Mouse (Mus musculus): ENCODE results near the gene Nhlh1.

The Nhlh1 gene

DNA sequence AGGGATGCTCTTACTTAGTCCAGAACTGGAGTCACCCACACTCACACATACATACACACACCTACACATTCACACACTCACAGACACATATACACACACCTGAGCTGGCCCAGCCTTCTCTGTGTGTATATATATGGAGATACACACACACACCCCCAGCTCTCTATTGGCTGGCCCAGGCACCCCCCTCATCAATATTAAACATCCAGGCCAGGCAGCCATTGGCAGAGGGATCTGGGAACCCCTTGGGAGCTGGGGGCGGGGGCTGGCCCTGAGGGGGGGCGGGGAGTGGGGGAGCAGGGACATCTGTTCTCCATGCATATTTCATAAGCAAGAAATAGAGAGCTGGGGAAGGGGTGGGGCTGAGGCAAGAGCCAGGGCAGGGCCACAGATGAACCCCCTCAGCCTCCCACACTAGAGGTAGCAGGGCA is at the start of gene Nhlh1:
Gene Nhlh1 (minus strand): TSS at position 83 of the 431 bp plus-strand sequence.
- DNase-seq (ENCODE audit: low read depth, low spot score) = no peak

DNA sequence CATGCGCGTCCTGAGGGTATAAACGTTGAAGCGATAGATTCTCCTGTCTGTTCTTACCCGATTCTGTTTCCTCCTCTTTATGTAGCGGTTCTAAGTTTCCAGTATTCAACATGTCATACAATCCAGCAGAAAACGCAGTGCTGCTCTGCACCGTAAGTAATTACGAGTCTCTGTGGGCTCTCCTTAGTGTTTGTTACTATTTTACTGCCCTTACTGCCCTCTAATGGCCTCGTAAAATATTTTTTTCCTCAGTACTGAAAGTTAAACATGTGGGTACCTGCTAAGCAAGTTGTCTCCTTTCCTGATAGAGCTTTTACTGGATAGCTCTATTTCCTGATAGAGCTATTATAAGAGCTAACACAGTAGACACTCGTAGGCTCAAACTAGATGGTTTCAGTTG is 47.7 kb upstream of the Nhlh1 start:
- DNase-seq (ENCODE audit: low read depth, low spot score) = no peak

DNA sequence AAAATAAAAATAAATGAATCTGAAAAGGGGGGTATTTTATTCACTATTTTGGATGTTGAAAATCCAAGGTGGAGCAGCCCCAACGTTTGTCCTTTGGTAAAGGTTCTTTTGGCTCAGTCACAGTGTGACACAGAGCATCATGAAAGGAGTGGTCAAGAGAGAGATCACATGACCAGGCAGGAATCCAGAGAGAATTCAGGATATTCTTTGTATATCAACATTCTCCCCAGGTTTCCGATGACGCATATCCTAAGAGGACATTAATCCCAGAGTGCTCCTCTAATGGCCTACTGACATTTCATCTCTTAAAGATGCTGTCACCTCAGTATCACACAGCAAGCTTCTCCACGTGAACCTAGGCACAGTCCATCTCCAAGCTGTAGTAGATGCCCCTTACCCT is 46.2 kb upstream of the Nhlh1 start:
- no peak for DNase-seq (ENCODE audit: low read depth, low spot score)

DNA sequence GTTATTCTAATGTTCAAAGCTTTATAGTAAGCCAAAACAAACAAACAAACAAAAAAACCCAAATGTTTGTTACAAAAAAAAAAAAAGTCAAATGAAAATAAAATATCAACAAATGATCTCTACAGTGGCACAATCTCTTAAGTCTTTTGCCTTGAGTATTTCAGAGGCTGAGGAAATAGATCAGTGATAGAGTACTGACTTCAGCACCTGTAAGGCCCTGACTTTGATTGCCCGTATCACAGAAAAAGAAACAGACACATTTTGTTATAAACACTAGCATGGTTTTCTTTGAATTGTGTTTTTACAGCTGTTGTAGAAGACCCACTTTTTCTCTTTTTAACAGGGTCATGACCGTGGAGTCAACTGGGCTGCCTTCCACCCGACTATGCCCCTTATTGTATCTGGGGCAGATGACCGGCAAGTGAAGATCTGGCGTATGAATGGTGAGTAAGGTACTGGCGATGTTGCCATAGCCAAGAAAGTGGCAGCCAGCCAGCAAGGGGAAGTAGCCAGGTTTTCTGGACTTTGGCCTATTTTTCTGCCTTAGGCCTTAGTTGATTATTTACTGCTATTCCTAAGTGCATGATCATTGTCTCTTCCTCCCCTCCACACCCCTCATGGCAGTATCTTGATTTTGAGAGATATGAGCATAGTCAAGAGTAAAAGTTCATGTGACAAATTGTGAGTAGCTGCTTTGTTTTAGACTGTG is 42.1 kb upstream of the Nhlh1 start:
- DNase-seq (ENCODE audit: low read depth, low spot score) = no peak

DNA sequence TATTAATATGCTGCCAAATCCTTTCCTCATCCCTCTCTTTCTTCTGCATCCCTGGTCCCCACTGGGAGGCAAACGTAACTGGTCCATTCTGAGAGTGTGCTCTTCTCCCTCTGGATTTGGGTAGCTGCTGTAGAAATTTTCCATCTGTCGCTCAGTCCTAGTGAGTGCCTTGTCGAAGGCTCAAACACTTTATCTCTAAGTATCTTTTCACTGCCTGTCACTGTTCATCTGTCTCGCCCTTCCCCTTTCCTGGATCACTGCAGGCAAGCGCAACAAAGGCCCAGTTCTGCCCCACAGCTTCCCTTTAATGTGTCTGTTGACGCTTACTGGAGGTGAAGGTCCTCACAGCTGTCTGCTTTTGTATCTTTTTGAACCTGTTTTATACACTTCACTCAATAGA is 37.8 kb upstream of the Nhlh1 start:
- no peak for DNase-seq (ENCODE audit: low read depth, low spot score)

DNA sequence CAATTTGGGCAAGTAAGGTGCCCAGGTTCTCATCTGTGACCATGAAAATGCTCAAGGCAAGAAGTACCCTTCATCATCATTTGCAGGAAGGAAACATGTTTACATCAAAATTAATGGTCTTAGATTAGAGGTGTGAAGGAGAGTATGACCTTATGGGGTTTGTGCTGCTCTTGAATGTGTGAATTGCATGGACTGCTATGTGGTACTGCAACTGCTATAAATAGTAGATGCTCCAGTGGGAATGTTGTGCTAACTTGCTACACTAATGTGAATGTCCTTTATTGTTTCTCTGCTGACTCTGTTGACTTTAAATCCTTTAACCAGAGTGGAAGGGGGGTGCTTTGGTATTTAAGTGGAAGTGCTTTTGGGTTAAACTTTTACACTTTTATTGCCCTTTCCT is 36.9 kb upstream of the Nhlh1 start:
- DNase-seq (ENCODE audit: low read depth, low spot score) = no peak

DNA sequence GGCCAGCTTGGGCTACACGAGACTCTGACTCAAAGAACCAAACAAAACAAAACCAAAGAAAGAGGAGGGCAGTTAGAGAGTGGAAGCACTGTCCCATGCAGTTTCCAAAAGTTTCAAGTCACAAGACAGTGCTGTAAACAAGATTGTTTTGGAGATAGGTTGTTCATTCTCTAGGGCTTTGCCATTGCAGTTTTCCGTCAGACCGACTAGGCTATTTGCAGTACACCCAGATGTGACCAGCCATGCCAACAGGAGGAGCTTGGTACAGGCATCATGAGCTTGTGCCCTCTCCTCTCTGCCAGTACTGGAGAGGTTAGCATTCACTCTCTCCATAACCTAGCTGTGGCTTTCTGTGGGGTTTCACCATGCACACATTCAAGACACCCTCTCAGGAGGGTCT is 36.1 kb upstream of the Nhlh1 start:
- DNase-seq (ENCODE audit: low read depth, low spot score) = no peak

DNA sequence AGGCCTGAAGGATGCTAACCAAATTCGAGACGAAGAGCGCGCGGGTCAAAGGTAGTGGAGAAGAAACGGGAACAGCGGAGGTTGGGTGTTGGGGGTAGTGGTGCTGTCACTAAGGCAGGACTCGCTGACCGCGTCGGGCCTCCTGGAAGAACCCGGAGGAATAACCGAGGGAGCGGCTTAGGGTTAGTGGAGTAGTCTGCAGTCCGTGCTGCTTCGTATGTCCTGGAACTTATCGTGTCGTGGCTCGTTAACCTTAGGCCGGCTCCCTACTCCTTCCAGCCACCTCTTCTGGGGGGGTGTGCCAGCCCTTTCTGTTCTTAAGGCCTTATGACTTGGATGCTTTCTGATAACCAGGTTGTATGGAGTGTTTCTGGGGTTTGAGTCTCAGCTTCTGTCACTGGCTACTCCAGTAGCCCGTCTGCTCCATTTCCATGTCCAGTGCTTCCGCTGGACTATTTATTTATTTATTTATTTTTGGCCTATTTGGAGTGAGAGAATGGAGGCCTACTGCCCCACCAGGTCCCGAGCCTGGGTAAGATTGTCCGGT is 25.6 kb upstream of the Nhlh1 start:
- DNase-seq (ENCODE audit: low read depth, low spot score) = peak; percentile 10

DNA sequence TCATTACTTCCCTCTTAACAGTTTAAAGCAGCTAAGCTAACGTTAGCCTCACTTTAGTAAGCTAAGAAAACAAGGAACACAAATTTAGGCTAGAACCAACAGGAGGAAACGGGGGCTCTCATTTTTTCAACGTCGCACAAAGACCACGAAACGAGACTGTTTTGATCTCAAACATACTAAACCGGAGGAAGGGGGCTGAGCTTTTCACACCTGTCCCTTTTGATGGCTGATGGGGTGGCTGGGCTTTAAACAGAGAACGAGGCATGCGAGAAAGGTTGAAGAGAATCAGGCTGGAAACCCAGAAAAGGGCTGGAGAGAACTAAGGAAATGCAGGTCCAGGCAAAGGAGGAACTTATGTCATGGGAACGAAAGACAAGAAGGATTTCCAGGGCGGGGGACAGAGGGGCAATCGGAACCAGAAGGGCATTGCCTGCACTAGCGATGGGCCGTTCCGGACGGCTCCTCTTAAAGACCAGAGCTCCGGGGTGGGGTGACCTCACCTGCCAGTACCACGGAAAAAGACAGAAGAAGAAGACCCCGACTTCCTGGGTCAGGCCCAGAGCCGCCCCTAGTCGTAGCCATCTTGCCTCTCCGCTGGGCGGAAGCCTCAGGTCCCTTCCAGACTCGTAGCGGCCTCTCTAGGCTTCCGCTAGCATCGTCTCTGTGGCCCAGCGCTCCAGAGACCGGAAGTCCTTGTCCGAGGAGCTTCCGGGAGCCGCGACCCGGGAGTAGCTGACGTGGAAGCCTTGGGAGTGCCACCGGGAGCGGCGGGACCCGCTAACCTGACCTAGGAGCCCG is 24.9 kb upstream of the Nhlh1 start, which contains the start of the genes Copa and Ncstn:
Gene Copa (plus strand): TSS at position 429 of the 798 bp plus-strand sequence.
Gene Ncstn (minus strand): TSS at position 695 of the 798 bp plus-strand sequence.
- DNase-seq (ENCODE audit: low read depth, low spot score) = peak; percentile 93

DNA sequence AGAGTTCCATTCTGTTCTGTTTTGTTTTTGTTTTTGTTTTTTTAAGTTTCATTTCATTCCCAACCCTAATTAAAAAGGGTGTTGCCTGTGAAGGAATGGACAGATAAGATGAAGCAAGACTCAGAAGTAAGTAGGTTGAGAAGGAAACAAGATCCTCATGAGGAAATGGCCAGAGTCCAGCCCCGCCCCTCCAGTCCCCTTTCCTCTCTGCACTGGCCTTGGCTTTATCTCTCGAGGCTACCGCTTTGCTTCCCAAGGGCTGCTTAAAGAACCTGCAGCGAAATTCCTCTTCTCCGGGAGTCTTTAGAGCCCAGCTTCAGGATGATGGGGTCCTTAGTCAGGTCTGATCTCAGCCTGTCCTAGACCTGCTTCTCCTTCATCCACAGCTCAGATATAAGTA is 20.6 kb upstream of the Nhlh1 start:
- DNase-seq (ENCODE audit: low read depth, low spot score) = no peak

DNA sequence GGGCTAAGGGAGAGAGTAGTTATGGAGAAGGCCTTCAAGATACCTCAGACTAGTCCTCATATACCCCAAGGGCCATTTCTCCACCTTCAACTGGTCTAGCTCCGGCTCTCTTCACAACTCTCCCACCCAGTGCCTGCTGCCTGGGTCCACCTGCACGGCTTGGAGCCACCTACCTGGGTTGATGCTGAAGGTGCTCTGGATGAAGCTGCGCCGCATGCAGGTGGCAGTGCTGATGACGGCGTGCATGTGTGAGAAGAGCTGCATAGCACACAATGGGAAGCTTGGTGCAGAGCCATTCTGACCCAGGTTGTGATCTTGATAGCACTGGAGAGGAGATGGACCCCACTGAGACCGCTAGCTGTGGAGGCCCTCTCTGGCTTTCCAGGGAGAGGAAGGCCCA is 15.2 kb upstream of the Nhlh1 start:
- no peak for DNase-seq (ENCODE audit: low read depth, low spot score)

DNA sequence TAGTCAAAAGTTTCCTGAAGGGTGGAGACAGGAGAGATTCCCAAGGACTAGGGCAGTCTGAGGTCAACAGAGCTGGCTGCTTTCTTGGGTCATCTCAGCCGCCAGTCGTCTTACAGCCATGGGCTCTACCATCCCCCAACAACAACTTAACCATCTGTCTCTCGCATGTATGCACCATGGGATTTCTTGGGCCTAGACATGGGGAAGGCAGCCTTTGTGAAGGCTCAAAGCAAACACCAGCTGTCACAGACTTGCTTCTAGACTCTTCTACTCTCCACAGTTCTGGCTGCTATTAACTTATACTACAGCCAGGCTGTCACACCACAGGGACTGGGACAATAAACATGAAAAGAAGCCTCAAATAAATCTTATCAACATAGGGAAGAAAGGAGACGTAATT is 14.2 kb upstream of the Nhlh1 start:
- DNase-seq (ENCODE audit: low read depth, low spot score) = no peak

DNA sequence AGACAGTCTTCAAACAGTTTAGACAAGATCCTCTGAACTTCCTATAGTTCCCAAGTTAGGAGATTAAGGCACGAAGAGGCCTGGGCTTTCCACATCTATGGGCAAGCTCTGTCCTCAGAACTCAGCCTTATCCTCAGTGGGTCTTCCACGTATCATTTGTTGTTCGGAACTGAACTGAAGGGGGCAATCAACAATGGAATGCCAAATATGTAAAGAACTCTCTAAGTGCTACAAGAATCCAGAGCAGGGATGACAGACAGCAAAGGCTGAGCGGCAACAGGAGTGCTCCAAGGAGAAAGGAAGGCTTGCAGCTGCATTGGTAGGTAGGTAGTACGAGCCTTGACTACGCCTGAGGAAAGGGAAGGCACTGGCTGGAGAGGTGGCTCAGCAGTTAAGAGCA is 12.9 kb upstream of the Nhlh1 start:
- no peak for DNase-seq (ENCODE audit: low read depth, low spot score)

DNA sequence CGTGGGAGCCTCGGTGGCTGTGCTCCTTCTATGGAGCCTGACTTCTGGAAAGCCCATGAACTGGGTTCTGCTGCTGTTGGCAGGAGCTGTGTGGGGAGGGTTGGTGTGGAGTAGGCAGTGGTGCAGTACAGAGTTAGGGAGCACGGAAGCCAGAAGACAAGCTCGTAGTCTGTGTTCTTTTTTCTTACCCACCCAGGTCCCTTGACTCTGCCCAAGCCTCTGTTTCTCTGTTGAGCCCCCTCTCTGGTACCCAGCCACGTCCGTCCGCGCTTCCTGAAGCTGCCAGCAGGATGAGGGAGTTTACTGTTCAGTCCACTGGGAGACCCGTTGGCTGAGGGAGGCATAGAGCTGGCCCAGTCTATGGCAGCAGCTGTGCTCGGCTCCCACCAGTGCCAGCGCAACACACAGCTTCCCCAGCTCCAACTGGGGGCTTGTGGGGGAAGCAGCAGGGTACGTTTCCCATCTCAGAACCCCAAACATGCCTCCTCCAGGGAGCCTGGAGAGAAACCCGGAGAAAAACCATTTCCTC is 7.3 kb upstream of the Nhlh1 start:
- peak; percentile 8 for DNase-seq (ENCODE audit: low read depth, low spot score)

DNA sequence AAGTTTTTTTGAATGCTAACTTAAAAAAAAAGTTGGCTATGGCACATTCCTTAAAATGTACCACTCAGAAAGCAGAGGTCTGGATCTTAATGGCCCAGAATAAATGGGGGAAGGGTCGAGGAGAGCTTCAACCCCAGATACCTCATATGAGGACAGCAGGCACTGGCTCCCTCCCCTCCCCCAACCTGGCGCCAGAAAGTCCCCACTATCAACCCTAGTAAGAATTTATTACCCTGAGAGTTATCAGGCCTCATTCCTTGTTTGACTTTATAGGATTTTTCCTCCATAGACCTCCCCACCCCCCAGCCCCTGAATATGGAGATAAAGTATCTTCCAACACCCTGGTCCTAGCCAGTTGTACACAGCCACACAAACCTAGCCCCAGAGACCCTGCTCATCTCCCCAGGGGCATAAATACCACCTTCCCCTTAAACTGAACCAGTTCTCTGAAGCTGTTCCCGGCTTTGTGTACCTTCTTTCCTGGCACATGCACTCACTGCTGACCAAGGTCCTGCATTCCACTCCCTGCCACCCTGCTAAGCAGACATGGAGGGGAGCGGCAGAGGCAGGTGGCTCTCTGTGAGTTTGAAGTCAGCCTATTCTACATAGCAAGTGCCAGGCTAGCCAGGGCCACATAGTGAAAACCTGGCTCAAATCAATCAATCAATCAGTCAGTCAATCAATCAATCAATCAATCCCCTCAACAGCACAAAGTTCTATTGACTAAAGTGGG is 6.1 kb upstream of the Nhlh1 start:
- DNase-seq (ENCODE audit: low read depth, low spot score) = no peak

DNA sequence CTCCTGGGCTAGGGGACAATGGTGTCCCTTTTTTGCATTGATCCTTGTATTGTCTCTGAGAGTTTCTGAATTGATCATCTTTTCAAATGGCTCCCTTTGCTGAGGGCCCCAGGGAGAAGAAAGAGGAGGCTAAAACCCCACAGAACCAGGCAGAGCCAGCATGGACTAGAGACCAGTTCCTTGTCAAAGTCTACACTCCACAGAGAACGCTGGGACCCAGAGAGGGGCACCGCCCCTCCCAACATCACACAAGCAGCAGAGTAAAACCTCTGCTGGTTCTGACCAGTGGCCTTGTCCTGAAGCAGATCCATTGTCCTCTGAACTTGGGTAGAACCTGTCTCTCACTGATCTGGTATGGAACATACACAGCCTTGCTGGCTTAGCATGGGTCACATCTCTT is 4.7 kb upstream of the Nhlh1 start:
- no peak for DNase-seq (ENCODE audit: low read depth, low spot score)

DNA sequence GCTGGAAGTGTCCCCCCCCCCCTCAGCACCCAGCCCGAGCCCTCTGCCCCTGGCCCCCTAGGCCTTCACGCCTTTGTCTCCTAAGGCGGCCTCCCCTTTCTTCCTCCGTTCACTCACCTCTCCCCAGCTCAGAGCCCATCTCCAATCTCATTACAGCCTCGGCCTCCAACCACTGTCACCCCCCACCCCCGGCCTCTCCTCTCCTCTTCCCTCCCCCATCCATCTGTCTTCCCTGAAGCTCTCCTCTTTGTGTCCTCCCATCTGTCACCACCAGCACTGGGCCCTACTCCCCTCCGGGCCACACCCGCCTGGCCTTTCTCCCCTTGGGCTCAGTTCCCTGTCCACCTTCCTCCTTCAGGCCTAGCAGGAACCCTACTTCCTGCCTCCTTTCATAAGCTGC is 3.8 kb upstream of the Nhlh1 start:
- DNase-seq (ENCODE audit: low read depth, low spot score) = no peak

DNA sequence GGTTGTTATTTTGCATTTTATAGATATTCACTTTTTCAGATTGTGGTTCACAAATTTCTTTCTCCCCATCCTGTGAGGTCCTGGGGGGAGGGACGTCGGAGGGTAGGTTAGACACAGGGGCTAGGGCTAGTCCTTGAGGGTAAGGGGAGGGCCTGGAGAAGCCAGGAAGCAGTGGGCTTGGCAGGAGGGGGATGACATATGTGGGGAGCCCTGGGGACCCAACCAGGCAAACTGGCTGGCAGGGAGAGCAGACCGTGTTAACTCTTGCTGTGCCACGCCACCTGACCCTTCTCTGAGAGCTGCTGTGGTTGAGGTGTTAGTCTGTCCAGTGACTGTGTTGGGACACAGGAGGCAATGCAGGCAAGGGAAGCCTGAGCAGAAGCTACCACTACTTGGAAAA is 3.3 kb upstream of the Nhlh1 start:
- no peak for DNase-seq (ENCODE audit: low read depth, low spot score)

DNA sequence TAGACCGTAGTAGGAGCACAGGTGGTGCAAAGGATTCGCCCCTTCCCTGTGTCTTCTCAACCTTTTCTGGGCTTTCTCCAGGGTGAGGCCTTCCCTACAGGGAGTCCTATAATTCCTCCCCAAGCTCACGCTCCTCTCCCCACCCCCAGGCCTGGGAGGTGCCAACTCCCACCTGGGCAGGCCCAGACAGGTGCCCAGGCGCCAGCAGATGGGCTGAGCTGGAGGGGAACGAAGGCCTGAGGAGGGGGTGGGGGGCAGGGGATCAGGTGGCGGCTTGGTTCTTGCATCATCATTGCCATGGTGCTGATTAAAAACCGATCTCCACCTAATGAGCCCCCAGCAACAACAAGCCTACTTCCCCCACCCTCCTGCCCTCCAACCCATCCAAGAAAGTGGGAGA is 1.5 kb upstream of the Nhlh1 start:
- DNase-seq (ENCODE audit: low read depth, low spot score) = no peak

DNA sequence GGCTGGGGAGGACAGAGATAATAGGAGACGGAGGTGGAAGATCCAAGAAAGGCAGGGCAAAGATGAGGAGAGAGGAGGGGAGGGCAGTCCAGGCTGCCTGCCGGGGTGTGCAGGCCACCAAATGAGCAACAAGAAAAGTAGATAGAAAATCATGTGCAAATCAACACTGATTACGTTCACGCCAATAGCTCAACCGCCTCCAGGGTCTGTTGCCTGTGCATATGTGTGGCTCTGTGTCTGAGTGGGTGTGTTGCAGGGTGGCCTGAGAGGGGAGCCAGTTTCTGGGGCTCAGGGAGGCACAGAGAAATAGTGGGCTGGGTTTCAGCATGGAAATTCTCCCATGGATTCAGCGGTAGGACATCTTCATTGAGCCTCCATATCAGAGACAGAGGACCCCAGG is 948 bp upstream of the Nhlh1 start:
- no peak for DNase-seq (ENCODE audit: low read depth, low spot score)

DNA sequence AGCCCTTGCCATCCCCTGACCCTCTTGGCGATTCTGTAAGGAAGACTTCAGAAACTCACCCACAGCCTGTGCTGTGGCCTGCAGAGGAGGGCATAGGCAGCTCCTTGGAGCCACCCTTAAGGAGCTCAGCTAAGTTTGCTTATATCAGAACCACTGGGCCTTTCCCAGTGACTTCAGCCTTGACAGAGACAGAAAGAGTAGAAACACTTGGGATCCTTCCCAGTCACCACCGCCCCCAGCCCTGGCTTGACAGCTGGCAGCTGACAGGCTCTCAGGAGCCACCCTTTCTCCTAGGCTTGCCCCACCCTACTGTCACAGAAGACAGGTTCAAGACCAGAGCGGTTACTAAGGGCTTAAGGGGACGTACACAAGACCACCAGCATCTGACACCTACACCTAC is 1.1 kb downstream of the Nhlh1 start:
- no peak for DNase-seq (ENCODE audit: low read depth, low spot score)

Data from skeletal muscle tissue, adult 2 months (tissue).